Mouse (Mus musculus): ENCODE measurements around the gene Plcd3. TPM values are rescaled to one million over a fixed set of nuclear protein-coding genes. Genes with fewer than 3 reads are reported as not detected.

Plcd3 gene
- total and polyA plus RNA-seq, 3 experiments: 7.1 to 24.3 (median 11.3) TPM

GRCm38 (mm10) chr11:103106386-103106785, 4.9 kb upstream of the Plcd3 start:
- peaks cover 32 to 60% of the 10 kb centered on the region in 2 experiments for H3K36me3 ChIP-seq (replicated peaks in 1 of 2; ENCODE audit: control insufficient read depth in 1 of 2, insufficient read depth in 1 of 2, low read length in 1 of 2)
- in situ Hi-C loops (cut with MboI; ENCODE audit: low pct_ligation_motif_present, low pct_unique_long_range_greater_than_20kb, low sequenced_read_pairs): no loop called here

GRCm38 (mm10) chr11:103105810-103106209, 4.4 kb upstream of the Plcd3 start:
- Histone ChIP-seq H3K36me3 (replicated peaks in 1 of 2; ENCODE audit: control insufficient read depth in 1 of 2, insufficient read depth in 1 of 2, low read length in 1 of 2) (peaks cover 29 to 54% of the 10 kb centered on the region in 2 experiments), H3K27ac (ENCODE audit: insufficient read depth, low read depth) (no peak overlapping the region)

More at GRCm38 (mm10) chr11:103106386-103106785, 4.9 kb upstream of the Plcd3 start:
- TF ChIP-seq CTCF (conservative IDR thresholded peaks at IDR 0.05 in 1 of 2, IDR thresholded peaks at IDR 0.05 in 1 of 2; ENCODE audit: low read depth in 2 of 2, low read length in 2 of 2) (no peak), CHD1 (IDR thresholded peaks at IDR 0.05; ENCODE audit: low read depth, low read length) (no peak), USF1 (IDR thresholded peaks at IDR 0.05; ENCODE audit: low read depth, low read length) (no peak), MYC (IDR thresholded peaks at IDR 0.05; ENCODE audit: low read depth, low read length) (no peak), SIN3A (IDR thresholded peaks at IDR 0.05; ENCODE audit: low read length) (no peak), MAFK (IDR thresholded peaks at IDR 0.05; ENCODE audit: insufficient replicate concordance, low read length) (no peak), JUN (IDR thresholded peaks at IDR 0.05; ENCODE audit: insufficient read depth, low read depth, low read length) (no peak), ELF1 (IDR thresholded peaks at IDR 0.05; ENCODE audit: low read depth, low read length) (no peak), BHLHE40 (IDR thresholded peaks at IDR 0.05; ENCODE audit: low read depth, low read length) (no peak), NELFE (IDR thresholded peaks at IDR 0.05; ENCODE audit: low read depth, low read length) (no peak), ZMIZ1 (IDR thresholded peaks at IDR 0.05; ENCODE audit: low read depth, low read length) (no peak)
- H3K9me3 ChIP-seq (replicated peaks; ENCODE audit: low read length): no peaks in the 10 kb centered on the region
- no peak overlapping the region for H3K4me2 ChIP-seq (ENCODE audit: insufficient read depth, low read depth, poor library complexity, severe bottlenecking)
- H3K4me1 ChIP-seq (ENCODE audit: control insufficient read depth in 1 of 2, insufficient read depth in 2 of 2): peaks cover 13 to 43% of the 10 kb centered on the region in 2 experiments
- H3K79me2 ChIP-seq (replicated peaks; ENCODE audit: control insufficient read depth, extremely low read depth, insufficient read depth, poor library complexity, severe bottlenecking): peaks cover 8% of the 10 kb centered on the region; the same call in 1 of the 2 replicates
- no peak overlapping the region for H3K9ac ChIP-seq (ENCODE audit: insufficient read depth, low read depth)
- H3K4me3 ChIP-seq (replicated peaks in 1 of 3; ENCODE audit: low read depth in 2 of 3, low read length in 2 of 3, poor library complexity in 1 of 3): no peak overlapping the region
- H3K27me3 ChIP-seq (replicated peaks): peaks cover 5% of the 10 kb centered on the region
- H3K27ac ChIP-seq (ENCODE audit: insufficient read depth, low read depth): no peak overlapping the region
- DNase-seq (ENCODE audit: extremely low read depth): no peak
- dilution Hi-C loops (cut with MboI; ENCODE audit: extremely low pct_ligation_motif_present, extremely low pct_unique_long_range_greater_than_20kb, low sequenced_read_pairs): no loop called here

More at GRCm38 (mm10) chr11:103105810-103106209, 4.4 kb upstream of the Plcd3 start:
- Histone ChIP-seq H3K4me3 (replicated peaks in 1 of 3; ENCODE audit: low read depth in 2 of 3, low read length in 2 of 3, poor library complexity in 1 of 3) (no peak overlapping the region), H3K27me3 (replicated peaks) (peaks cover 6% of the 10 kb centered on the region), H3K4me1 (ENCODE audit: control insufficient read depth in 1 of 2, insufficient read depth in 2 of 2) (peaks cover 13 to 47% of the 10 kb centered on the region in 2 experiments), H3K79me2 (replicated peaks; ENCODE audit: control insufficient read depth, extremely low read depth, insufficient read depth, poor library complexity, severe bottlenecking) (peaks cover 13% of the 10 kb centered on the region; the same call in 1 of the 2 replicates), H3K9me3 (replicated peaks; ENCODE audit: low read length) (no peaks in the 10 kb centered on the region), H3K4me2 (ENCODE audit: insufficient read depth, low read depth, poor library complexity, severe bottlenecking) (no peak overlapping the region), H3K9ac (ENCODE audit: insufficient read depth, low read depth) (no peak overlapping the region)
- TF ChIP-seq HCFC1 (IDR thresholded peaks at IDR 0.05; ENCODE audit: low read depth, low read length) (no peak), MXI1 (IDR thresholded peaks at IDR 0.05; ENCODE audit: low read depth, low read length) (no peak), POLR2A (IDR thresholded peaks at IDR 0.05; ENCODE audit: low read depth, low read length) (no peak), GABPA (IDR thresholded peaks at IDR 0.05; ENCODE audit: insufficient replicate concordance, low read depth, low read length) (no peak), RAD21 (IDR thresholded peaks at IDR 0.05; ENCODE audit: low read depth, low read length) (no peak), SIN3A (IDR thresholded peaks at IDR 0.05; ENCODE audit: low read length) (no peak), MEF2A (IDR thresholded peaks at IDR 0.05; ENCODE audit: borderline replicate concordance, low read depth, low read length) (no peak), USF1 (IDR thresholded peaks at IDR 0.05; ENCODE audit: low read depth, low read length) (no peak), CHD2 (IDR thresholded peaks at IDR 0.05; ENCODE audit: low read length) (no peak), KAT2A (IDR thresholded peaks at IDR 0.05; ENCODE audit: insufficient replicate concordance, low read length) (no peak), ZKSCAN1 (IDR thresholded peaks at IDR 0.05; ENCODE audit: borderline replicate concordance, low read depth, low read length) (no peak), JUN (IDR thresholded peaks at IDR 0.05; ENCODE audit: insufficient read depth, low read depth, low read length) (no peak), ZMIZ1 (IDR thresholded peaks at IDR 0.05; ENCODE audit: low read depth, low read length) (no peak), SMC3 (IDR thresholded peaks at IDR 0.05; ENCODE audit: low read depth, low read length) (no peak)
- dilution Hi-C loops (cut with MboI; ENCODE audit: extremely low pct_ligation_motif_present, extremely low pct_unique_long_range_greater_than_20kb, low sequenced_read_pairs): no loop called here
- in situ Hi-C loops (cut with MboI; ENCODE audit: low pct_ligation_motif_present, low pct_unique_long_range_greater_than_20kb, low sequenced_read_pairs): no loop called here
- no peak for DNase-seq (ENCODE audit: extremely low read depth)

Data from CH12.LX (cell line).